Mouse (Mus musculus): ENCODE measurements around the gene Asxl1.

GRCm38 (mm10) chr2:153443434-153444240, 98.0 kb downstream of the Asxl1 start:
- TF ChIP-seq CTCF (IDR thresholded peaks at IDR 0.05; ENCODE audit: insufficient read depth, low read length) = no peak
- TF ChIP-seq POLR2A (IDR thresholded peaks at IDR 0.05; ENCODE audit: borderline replicate concordance, extremely low read depth, low read depth, low read length) = no peak
